Mouse (Mus musculus): ENCODE results near the gene Agmo.

DNA sequence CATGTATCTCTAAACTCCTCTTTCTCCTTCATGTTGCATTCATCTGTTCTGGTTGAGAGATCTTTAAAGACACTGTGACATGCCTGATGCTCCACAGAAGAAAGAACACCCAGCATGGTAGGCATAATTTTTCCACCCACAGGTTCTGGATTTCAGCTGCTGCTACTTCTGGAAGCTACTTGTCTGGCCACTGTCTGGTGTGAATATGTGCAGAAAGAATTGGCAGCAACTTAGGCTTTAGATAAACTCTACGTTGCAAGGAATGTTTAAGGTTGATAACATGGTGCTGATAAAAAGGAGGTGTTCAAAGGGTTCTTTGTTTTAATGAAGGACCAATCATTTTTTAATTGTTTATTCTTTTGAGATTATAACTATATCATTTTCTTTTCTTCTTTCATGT is 280.3 kb downstream of the Agmo start:
- TF ChIP-seq POLR2A (IDR thresholded peaks at IDR 0.05; ENCODE audit: low read depth, low read length) (no peak), CTCF (IDR thresholded peaks at IDR 0.05; ENCODE audit: borderline replicate concordance, insufficient read depth, low read length) (no peak)
